Mouse (Mus musculus): ENCODE data around the gene Prep. TPM values are rescaled to one million over a fixed set of nuclear protein-coding genes. Genes with fewer than 3 reads are reported as not detected.

Prep gene
- polyA plus RNA-seq, 1 experiment from 2014 or later: 22.1 TPM

DNA sequence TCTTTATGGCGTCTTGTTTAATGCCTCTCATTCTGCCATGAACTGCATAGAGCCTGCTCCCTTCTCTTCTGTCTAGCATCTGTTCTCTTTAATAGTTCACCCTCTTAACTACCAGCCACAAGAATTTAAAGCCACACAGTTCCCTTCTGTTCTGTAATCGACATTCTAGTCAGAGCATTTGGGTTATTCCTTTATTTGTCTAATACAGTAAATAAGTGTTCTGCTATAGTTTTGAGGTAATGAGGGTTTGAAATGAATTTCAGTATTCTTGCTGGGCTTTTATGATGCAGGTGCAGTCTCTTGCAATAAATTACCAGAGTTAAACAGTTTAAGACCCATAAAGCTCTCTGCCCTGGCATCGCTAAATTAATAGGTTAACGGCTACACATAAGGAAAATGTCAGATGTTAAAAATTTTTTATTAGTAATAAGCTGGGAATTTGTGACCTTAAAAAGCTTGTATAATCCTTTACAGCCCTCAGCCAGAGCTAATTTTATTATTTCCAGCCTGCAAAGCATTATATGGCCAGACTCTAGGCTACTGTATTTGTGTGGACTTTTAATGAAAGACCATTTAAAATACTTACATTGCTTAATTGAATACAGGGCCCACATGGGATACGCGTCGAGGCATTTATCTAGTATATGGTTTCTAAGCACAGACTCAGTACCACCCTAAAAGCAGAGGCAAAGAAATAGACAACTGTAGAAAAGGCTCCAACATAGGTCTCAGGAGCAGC, 73.6 kb downstream of the Prep start:
- H3K4me3 ChIP-seq (replicated peaks; ENCODE audit: low read length): no peak overlapping the region
- H3K9ac ChIP-seq (ENCODE audit: low read length): no peak overlapping the region
- no peaks in the 10 kb centered on the region; the same call in 1 of the 2 replicates for H3K36me3 ChIP-seq (ENCODE audit: control insufficient read depth, insufficient read depth, low read length)
- H3K27ac ChIP-seq (ENCODE audit: low read length): no peak overlapping the region
- H3K27me3 ChIP-seq (ENCODE audit: control insufficient read depth, insufficient read depth, low read length): no peaks in the 10 kb centered on the region
- H3K4me1 ChIP-seq (ENCODE audit: control insufficient read depth, insufficient read depth, low read length): no peaks in the 10 kb centered on the region
- no peaks in the 10 kb centered on the region for H3K9me3 ChIP-seq (replicated peaks; ENCODE audit: control insufficient read depth, low read length)
- ATAC-seq (ENCODE audit: insufficient read depth, low FRiP score): no peak
- 86% methylated on average over 7 of the region's 7 CpGs for WGBS
- H3K4me2 ChIP-seq (ENCODE audit: low read depth, low read length): no peak overlapping the region

DNA sequence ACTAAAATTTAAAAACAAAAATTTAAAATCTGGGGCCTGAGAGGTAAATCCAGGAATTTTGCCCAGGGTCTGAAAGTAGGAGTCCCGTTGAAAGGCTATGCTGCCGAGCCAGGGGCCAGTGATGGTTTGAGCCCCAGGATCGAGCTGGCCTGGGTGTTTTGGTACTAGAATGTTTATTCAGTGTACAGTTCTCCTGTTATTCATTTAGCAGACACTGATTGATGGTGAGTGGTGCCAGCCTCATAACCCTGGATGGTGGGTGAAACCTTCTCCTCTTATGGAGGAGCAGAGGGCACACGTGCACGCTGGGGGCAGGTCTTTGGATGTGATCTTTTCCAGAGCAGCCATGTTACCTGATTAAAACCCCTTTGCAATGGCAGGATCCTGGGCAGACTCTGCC, 75.4 kb downstream of the Prep start:
- Histone ChIP-seq H3K4me1 (ENCODE audit: control insufficient read depth, insufficient read depth, low read length) (no peaks in the 10 kb centered on the region), H3K36me3 (ENCODE audit: control insufficient read depth, insufficient read depth, low read length) (no peaks in the 10 kb centered on the region; the same call in 1 of the 2 replicates), H3K9me3 (replicated peaks; ENCODE audit: control insufficient read depth, low read length) (no peaks in the 10 kb centered on the region), H3K27ac (ENCODE audit: low read length) (no peak overlapping the region), H3K4me3 (replicated peaks; ENCODE audit: low read length) (no peak overlapping the region), H3K9ac (ENCODE audit: low read length) (no peak overlapping the region), H3K4me2 (ENCODE audit: low read depth, low read length) (no peak overlapping the region), H3K27me3 (ENCODE audit: control insufficient read depth, insufficient read depth, low read length) (no peaks in the 10 kb centered on the region)
- 72% methylated on average over 5 of the region's 5 CpGs for WGBS
- ATAC-seq (ENCODE audit: insufficient read depth, low FRiP score): no peak

DNA sequence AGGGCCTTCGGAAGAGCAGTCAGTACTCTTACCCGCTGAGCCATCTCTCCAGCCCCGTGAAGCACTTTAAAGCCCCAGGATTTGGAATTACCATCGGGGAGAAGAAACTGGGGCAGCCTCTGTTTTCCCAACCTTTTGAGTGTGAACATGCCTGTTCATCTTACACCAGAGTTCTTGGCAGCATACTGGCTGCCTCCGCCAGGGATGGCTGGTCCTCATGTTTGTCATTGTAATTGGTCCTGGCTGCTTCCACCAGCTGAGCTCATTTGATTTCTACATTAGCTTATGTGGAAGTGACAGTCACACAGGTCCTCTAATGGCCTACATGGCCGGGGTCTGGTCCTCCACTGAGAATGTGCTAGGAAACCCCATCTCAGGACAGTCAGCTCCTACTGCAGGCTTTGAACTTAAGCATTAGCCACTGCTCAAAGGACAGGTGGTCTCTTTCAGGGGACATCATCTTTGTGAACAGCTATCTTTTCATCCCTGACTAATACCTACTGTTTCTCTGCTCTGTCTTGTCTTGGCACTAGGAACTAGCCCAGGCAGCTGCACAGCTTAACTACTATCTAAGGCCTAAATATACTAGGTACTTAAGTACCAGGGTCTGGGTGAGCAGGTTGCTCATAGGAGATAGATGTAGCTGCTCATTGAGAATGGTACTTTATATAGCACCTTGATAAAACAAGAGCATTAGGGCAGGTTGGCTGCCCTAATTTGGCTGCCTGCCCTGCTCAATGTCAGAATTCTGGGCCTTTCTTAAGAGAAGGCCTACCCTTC, 77.2 kb downstream of the Prep start:
- Histone ChIP-seq H3K27me3 (ENCODE audit: control insufficient read depth, insufficient read depth, low read length) (no peaks in the 10 kb centered on the region), H3K9ac (ENCODE audit: low read length) (no peak overlapping the region), H3K4me2 (ENCODE audit: low read depth, low read length) (no peak overlapping the region), H3K27ac (ENCODE audit: low read length) (no peak overlapping the region), H3K9me3 (replicated peaks; ENCODE audit: control insufficient read depth, low read length) (no peaks in the 10 kb centered on the region), H3K36me3 (ENCODE audit: control insufficient read depth, insufficient read depth, low read length) (peaks cover 3% of the 10 kb centered on the region), H3K4me3 (replicated peaks; ENCODE audit: low read length) (no peak overlapping the region), H3K4me1 (ENCODE audit: control insufficient read depth, insufficient read depth, low read length) (no peaks in the 10 kb centered on the region)
- ATAC-seq (ENCODE audit: insufficient read depth, low FRiP score): no peak
- WGBS: 91% methylated on average over 6 of the region's 6 CpGs

DNA sequence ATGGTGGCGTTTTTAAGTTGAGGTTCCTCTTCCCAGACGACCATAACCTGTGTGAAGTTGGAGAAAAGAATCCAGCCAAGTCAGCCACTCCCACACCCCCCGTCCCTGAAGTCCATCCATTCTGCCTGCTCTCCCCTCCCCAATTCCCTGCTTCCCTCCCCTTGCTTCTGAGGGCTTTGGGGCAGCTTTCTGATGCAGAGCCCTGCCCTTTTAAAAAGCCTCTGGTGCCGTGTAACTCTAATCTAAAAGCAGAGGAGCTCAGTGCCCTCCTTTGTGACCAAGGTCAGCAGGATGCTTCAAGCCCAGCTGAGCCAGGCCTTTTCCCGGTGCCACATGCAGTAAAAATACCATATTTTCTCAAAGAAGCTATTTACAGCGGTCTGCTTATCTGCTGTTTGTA, 79.8 kb downstream of the Prep start:
- H3K4me3 ChIP-seq (replicated peaks; ENCODE audit: low read length): no peak overlapping the region
- WGBS: 42% methylated on average over 6 of the region's 6 CpGs
- no peak overlapping the region for H3K9ac ChIP-seq (ENCODE audit: low read length)
- H3K27me3 ChIP-seq (ENCODE audit: control insufficient read depth, insufficient read depth, low read length): no peaks in the 10 kb centered on the region
- no peaks in the 10 kb centered on the region for H3K9me3 ChIP-seq (replicated peaks; ENCODE audit: control insufficient read depth, low read length)
- H3K4me1 ChIP-seq (ENCODE audit: control insufficient read depth, insufficient read depth, low read length): no peaks in the 10 kb centered on the region
- no peak for ATAC-seq (ENCODE audit: insufficient read depth, low FRiP score)
- no peak overlapping the region for H3K27ac ChIP-seq (ENCODE audit: low read length)
- peaks cover 10% of the 10 kb centered on the region for H3K36me3 ChIP-seq (ENCODE audit: control insufficient read depth, insufficient read depth, low read length)
- H3K4me2 ChIP-seq (ENCODE audit: low read depth, low read length): no peak overlapping the region

DNA sequence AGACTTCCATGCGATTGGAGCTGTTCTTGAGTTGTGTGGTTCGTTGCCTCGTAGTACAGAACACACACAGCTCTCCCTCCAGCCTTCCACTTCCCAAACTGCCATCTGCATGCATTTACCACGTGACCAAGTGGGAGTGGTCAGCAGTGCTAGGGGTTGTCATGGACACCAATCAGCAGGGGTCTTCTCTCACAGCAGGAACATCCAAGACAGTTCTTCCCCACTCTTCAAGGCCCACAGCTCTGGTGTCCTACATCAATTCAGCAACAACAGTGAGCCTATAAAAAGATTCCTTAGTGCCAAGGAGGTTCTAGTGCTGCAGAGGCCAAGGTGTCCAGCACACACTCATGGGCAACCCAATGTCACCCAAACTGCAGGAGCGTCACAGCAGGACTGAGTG, 84.1 kb downstream of the Prep start:
- Histone ChIP-seq H3K9me3 (replicated peaks; ENCODE audit: control insufficient read depth, low read length) (no peaks in the 10 kb centered on the region), H3K9ac (ENCODE audit: low read length) (no peak overlapping the region), H3K4me3 (replicated peaks; ENCODE audit: low read length) (no peak overlapping the region), H3K27me3 (ENCODE audit: control insufficient read depth, insufficient read depth, low read length) (no peaks in the 10 kb centered on the region), H3K4me2 (ENCODE audit: low read depth, low read length) (no peak overlapping the region), H3K4me1 (ENCODE audit: control insufficient read depth, insufficient read depth, low read length) (no peaks in the 10 kb centered on the region), H3K27ac (ENCODE audit: low read length) (no peak overlapping the region), H3K36me3 (ENCODE audit: control insufficient read depth, insufficient read depth, low read length) (peaks cover 23% of the 10 kb centered on the region)
- WGBS: 73% methylated on average over 5 of the region's 5 CpGs
- no peak for ATAC-seq (ENCODE audit: insufficient read depth, low FRiP score)

DNA sequence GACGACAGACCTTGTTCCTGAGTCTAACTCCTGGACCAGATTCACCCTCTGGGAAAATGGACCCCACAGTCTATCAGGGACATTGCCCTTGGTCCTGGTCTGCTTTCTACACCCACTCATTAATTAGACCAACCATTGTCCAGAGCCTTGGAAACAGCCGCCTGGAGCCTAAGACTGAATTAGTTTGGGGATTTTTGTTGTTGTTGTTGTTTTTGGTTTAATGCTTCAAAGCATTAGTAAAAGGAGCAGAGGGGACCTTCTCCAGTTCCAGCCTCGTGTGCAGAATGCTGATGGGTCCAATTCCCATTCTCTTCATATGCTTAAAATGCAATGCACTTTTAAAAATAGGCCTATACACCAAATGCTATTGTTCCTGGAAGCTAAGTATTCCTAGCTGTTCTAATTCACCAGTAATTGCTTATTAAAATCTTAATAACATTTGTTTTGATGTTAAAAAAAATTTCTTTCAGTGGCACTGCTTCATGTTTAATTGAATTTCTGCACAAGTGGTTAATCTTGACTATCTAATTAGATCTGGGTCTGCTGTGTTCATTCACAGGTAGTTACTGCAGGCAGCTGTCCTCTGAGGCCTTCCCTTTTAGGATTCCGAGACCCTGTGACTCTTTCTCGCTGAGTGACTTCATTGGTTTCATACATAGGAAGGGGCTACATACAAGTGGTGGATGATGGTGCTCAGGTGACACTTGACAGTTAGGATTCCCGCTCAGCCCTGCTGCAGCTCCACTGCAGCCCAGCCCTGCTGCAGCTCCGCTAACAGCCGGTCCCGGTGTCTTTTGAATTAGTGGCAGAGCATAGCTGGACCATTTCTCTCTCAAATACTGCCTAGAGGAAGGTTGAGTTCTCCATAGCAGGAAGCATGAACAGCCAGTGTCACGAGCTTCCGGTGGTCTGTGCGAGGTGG, 85.0 kb downstream of the Prep start:
- H3K36me3 ChIP-seq (ENCODE audit: control insufficient read depth, insufficient read depth, low read length): peaks cover 23% of the 10 kb centered on the region
- H3K9me3 ChIP-seq (replicated peaks; ENCODE audit: control insufficient read depth, low read length): no peaks in the 10 kb centered on the region
- no peaks in the 10 kb centered on the region for H3K4me1 ChIP-seq (ENCODE audit: control insufficient read depth, insufficient read depth, low read length)
- no peak for ATAC-seq (ENCODE audit: insufficient read depth, low FRiP score)
- 92% methylated on average over 12 of the region's 12 CpGs for WGBS
- no peak overlapping the region for H3K4me3 ChIP-seq (replicated peaks; ENCODE audit: low read length)
- no peaks in the 10 kb centered on the region for H3K27me3 ChIP-seq (ENCODE audit: control insufficient read depth, insufficient read depth, low read length)
- no peak overlapping the region for H3K27ac ChIP-seq (ENCODE audit: low read length)
- no peak overlapping the region for H3K4me2 ChIP-seq (ENCODE audit: low read depth, low read length)
- H3K9ac ChIP-seq (ENCODE audit: low read length): no peak overlapping the region

DNA sequence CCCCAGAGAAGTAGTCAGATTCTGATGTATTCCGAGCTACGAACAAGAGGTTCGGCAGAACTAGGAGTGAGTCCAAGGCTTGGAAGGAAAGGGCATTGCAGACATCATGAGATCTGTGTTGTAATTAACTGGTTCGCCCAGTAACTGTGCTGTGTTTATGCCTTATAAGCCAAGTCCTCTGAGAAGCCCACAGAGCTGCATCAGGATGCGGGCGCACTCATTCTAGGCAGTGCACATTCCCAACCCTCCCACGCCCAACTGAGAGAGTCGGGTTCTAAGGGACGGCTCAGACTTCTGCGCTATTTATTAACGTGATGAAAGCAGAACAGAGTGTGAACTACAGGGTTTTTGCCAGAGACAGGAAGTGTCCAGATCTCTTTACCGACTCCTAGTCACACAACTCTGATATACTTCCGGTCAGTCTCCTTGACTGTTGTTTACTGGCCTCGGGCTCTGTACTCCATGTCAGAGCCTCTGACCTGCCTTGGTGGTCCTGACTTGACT, 87.6 kb downstream of the Prep start:
- 92% methylated on average over 14 of the region's 14 CpGs for whole genome bisulfite sequencing
- ATAC-seq (ENCODE audit: insufficient read depth, low FRiP score): no peak
- H3K27me3 ChIP-seq (ENCODE audit: control insufficient read depth, insufficient read depth, low read length): no peaks in the 10 kb centered on the region

DNA sequence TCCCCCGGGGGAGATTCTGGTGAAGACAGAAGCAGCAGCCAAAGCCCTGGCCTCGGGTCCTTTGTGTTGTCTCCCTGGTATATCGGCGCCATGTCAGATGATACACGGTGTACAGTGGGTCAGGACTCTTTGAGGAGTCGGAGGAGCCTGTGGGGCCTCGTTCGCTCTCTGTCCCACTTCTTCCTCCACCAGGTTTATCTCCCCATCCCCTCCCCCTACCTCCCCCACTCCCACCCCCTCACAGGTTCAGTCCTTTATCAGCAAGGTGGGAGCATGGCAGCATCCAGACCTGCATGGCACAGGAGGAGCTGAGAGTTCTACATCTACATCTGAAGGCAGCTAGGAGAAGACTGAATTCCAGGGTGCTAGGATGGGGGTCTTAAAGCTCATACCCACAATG, 98.8 kb downstream of the Prep start:
- WGBS: 86% methylated on average over 8 of the region's 8 CpGs
- no peak overlapping the region for H3K4me2 ChIP-seq (ENCODE audit: low read depth, low read length)
- H3K27me3 ChIP-seq (ENCODE audit: control insufficient read depth, insufficient read depth, low read length): no peaks in the 10 kb centered on the region
- H3K4me3 ChIP-seq (replicated peaks; ENCODE audit: low read length): no peak overlapping the region
- no peak overlapping the region for H3K27ac ChIP-seq (ENCODE audit: low read length)
- no peaks in the 10 kb centered on the region for H3K36me3 ChIP-seq (ENCODE audit: control insufficient read depth, insufficient read depth, low read length)
- no peaks in the 10 kb centered on the region for H3K4me1 ChIP-seq (ENCODE audit: control insufficient read depth, insufficient read depth, low read length)
- H3K9ac ChIP-seq (ENCODE audit: low read length): no peak overlapping the region
- no peaks in the 10 kb centered on the region for H3K9me3 ChIP-seq (replicated peaks; ENCODE audit: control insufficient read depth, low read length)
- no peak for ATAC-seq (ENCODE audit: insufficient read depth, low FRiP score)

More for the DNA sequence above, 87.6 kb downstream of the Prep start:
- no peak overlapping the region for H3K4me2 ChIP-seq (ENCODE audit: low read depth, low read length)
- H3K9ac ChIP-seq (ENCODE audit: low read length): no peak overlapping the region
- peaks cover 19% of the 10 kb centered on the region; the same call in 1 of the 2 replicates for H3K36me3 ChIP-seq (ENCODE audit: control insufficient read depth, insufficient read depth, low read length)
- H3K27ac ChIP-seq (ENCODE audit: low read length): no peak overlapping the region
- H3K4me3 ChIP-seq (replicated peaks; ENCODE audit: low read length): no peak overlapping the region
- no peaks in the 10 kb centered on the region for H3K9me3 ChIP-seq (replicated peaks; ENCODE audit: control insufficient read depth, low read length)
- no peaks in the 10 kb centered on the region for H3K4me1 ChIP-seq (ENCODE audit: control insufficient read depth, insufficient read depth, low read length)
